Mouse (Mus musculus) neural tube, embryonic 13.5 days (tissue): ENCODE results near the gene Elof1. TPM values are rescaled to one million over a fixed set of nuclear protein-coding genes. Genes with fewer than 3 reads are reported as not detected.
"Not testable (repeated sequence)": the region's sequence is repeated elsewhere in the genome, so short reads cannot be mapped to it uniquely, and the experiment has no call there.

Experiments used
- ATAC-seq: fragments of 200-750 bp; cut with Nextera tagmentation; 2 replicates; pipeline ENCODE4 v1.8.0; 2017; ENCODE audit warnings: low read depth, mild to moderate bottlenecking, moderate TSS enrichment, moderate library complexity
- H3K27ac ChIP-seq: fragments of 300-500 bp; sonication (generic); replicated peaks from 2 replicates; pipeline ENCODE4 v1.5.1; 2015; ENCODE audit warnings: moderate library complexity, mild to moderate bottlenecking, inconsistent platforms
- H3K27me3 ChIP-seq: fragments of 300-500 bp; sonication (generic); 2 replicates; pipeline ENCODE4 v1.6.1; 2015; ENCODE audit warnings: mild to moderate bottlenecking, inconsistent platforms
- H3K36me3 ChIP-seq: fragments of 300-500 bp; sonication (generic); 2 replicates; pipeline ENCODE4 v1.6.1; 2015; ENCODE audit warnings: mild to moderate bottlenecking, inconsistent platforms
- H3K4me1 ChIP-seq: fragments of 300-500 bp; sonication (generic); replicated peaks from 2 replicates; pipeline ENCODE4 v1.6.1; 2015; ENCODE audit warnings: inconsistent platforms
- H3K4me2 ChIP-seq: fragments of 300-500 bp; sonication (generic); 2 replicates; pipeline ENCODE4 v1.6.1; 2015; ENCODE audit warnings: inconsistent platforms, mild to moderate bottlenecking, moderate library complexity
- H3K4me3 ChIP-seq: fragments of 300-500 bp; sonication (generic); 2 replicates; pipeline ENCODE4 v1.5.1; 2015; ENCODE audit warnings: mild to moderate bottlenecking, inconsistent platforms
- H3K9ac ChIP-seq: fragments of 300-500 bp; sonication (generic); 2 replicates; pipeline ENCODE4 v1.6.1; 2015; ENCODE audit warnings: moderate library complexity, mild to moderate bottlenecking, inconsistent platforms
- H3K9me3 ChIP-seq: fragments of 300-500 bp; sonication (generic); 2 replicates; pipeline ENCODE4 v1.6.1; 2016; ENCODE audit warnings: inconsistent platforms
- WGBS: fragments of 180-500 bp; shearing (Covaris S2); methylation state at CpG from one replicate; pipeline ENCODE4 v1.1.7; 2015; 5-methylcytosine and 5-hydroxymethylcytosine counted together
- polyA plus RNA-seq: library from polyadenylated mRNA; unstranded; fragments of >200 nt; fragmentation: Nextera tagmentation; extraction: Ambion mirVana; gene quantifications from 2 replicates; pipeline ENCODE4 v1.2.1, GENCODE M21; 2015

The Elof1 gene
- polyA plus RNA-seq, 1 experiment from 2014 or later: 172 TPM

GRCm38 (mm10) chr9:22150946-22151345 is 34.0 kb upstream of the Elof1 start:
- H3K36me3 ChIP-seq: no peaks in the 10 kb centered on the region
- 75% methylated on average over 2 of the region's 2 CpGs for WGBS
- ATAC-seq: no peak
- H3K9ac ChIP-seq: no peak overlapping the region
- peaks cover 4% of the 10 kb centered on the region; the same call in 1 of the 2 replicates for H3K4me1 ChIP-seq
- H3K4me2 ChIP-seq: no peak overlapping the region
- H3K27ac ChIP-seq: no peak overlapping the region
- no peak overlapping the region for H3K4me3 ChIP-seq
- no peaks in the 10 kb centered on the region for H3K27me3 ChIP-seq
- no peaks in the 10 kb centered on the region for H3K9me3 ChIP-seq

- H3K4me2 ChIP-seq, H3K27ac ChIP-seq, ATAC-seq, H3K36me3 ChIP-seq, H3K9me3 ChIP-seq, H3K4me3 ChIP-seq, H3K4me1 ChIP-seq, H3K9ac ChIP-seq, H3K27me3 ChIP-seq: not testable (repeated sequence)
- 87% methylated on average over 7 of the region's 7 CpGs for WGBS
These were observed 33.3 kb upstream of the Elof1 start for GRCm38 (mm10) chr9:22150249-22150693.

- Histone ChIP-seq H3K4me1 (no peaks in the 10 kb centered on the region), H3K36me3 (no peaks in the 10 kb centered on the region), H3K27ac (no peak overlapping the region), H3K4me2 (no peak overlapping the region), H3K4me3 (no peak overlapping the region), H3K9ac (no peak overlapping the region), H3K9me3 (no peaks in the 10 kb centered on the region), H3K27me3 (no peaks in the 10 kb centered on the region)
- WGBS: 78% methylated on average over 20 of the region's 20 CpGs
- ATAC-seq: no peak
These were observed 32.7 kb upstream of the Elof1 start for GRCm38 (mm10) chr9:22149426-22150248.

GRCm38 (mm10) chr9:22144304-22144965 is 27.5 kb upstream of the Elof1 start:
- Histone ChIP-seq H3K9ac (no peak overlapping the region), H3K27me3 (no peaks in the 10 kb centered on the region), H3K9me3 (no peaks in the 10 kb centered on the region), H3K27ac (no peak overlapping the region), H3K36me3 (no peaks in the 10 kb centered on the region), H3K4me2 (no peak overlapping the region), H3K4me1 (no peaks in the 10 kb centered on the region), H3K4me3 (no peak overlapping the region)
- ATAC-seq: no peak
- WGBS: 88% methylated on average over 8 of the region's 8 CpGs

GRCm38 (mm10) chr9:22143108-22144037 is 26.4 kb upstream of the Elof1 start:
- Histone ChIP-seq H3K27me3 (no peaks in the 10 kb centered on the region), H3K4me1 (no peaks in the 10 kb centered on the region), H3K4me3 (no peak overlapping the region), H3K27ac (no peak overlapping the region), H3K9ac (no peak overlapping the region), H3K9me3 (no peaks in the 10 kb centered on the region), H3K36me3 (no peaks in the 10 kb centered on the region), H3K4me2 (no peak overlapping the region)
- peak; percentile 79 for ATAC-seq
- 55% methylated on average over 17 of the region's 17 CpGs for WGBS

GRCm38 (mm10) chr9:22139746-22140145 is 22.8 kb upstream of the Elof1 start:
- peaks cover 3% of the 10 kb centered on the region; the same call in 1 of the 2 replicates for H3K27me3 ChIP-seq
- no peak overlapping the region for H3K4me3 ChIP-seq
- no peak overlapping the region for H3K9ac ChIP-seq
- H3K27ac ChIP-seq: no peak overlapping the region
- H3K4me2 ChIP-seq: no peak overlapping the region
- WGBS: 91% methylated on average over 5 of the region's 5 CpGs
- H3K4me1 ChIP-seq: peaks cover 10% of the 10 kb centered on the region; the same call in 1 of the 2 replicates
- no peak for ATAC-seq
- H3K9me3 ChIP-seq: no peaks in the 10 kb centered on the region
- H3K36me3 ChIP-seq: no peaks in the 10 kb centered on the region

- H3K27ac ChIP-seq: no peak overlapping the region
- 28% methylated on average over 2 of the region's 2 CpGs for WGBS
- no peak overlapping the region for H3K4me2 ChIP-seq
- no peak for ATAC-seq
- peaks cover 3% of the 10 kb centered on the region; the same call in 1 of the 2 replicates for H3K27me3 ChIP-seq
- no peak overlapping the region for H3K9ac ChIP-seq
- H3K4me3 ChIP-seq: no peak overlapping the region
- no peaks in the 10 kb centered on the region for H3K9me3 ChIP-seq
- H3K4me1 ChIP-seq: peaks cover 10% of the 10 kb centered on the region; the same call in 1 of the 2 replicates
- no peaks in the 10 kb centered on the region for H3K36me3 ChIP-seq
These were observed 21.5 kb upstream of the Elof1 start for GRCm38 (mm10) chr9:22138480-22138879.

GRCm38 (mm10) chr9:22136765-22137547 is 20.0 kb upstream of the Elof1 start:
- Histone ChIP-seq H3K9ac (no peak overlapping the region), H3K36me3 (no peaks in the 10 kb centered on the region), H3K4me3 (no peak overlapping the region), H3K27me3 (peaks cover 12% of the 10 kb centered on the region), H3K27ac (no peak overlapping the region), H3K4me1 (peaks cover 10% of the 10 kb centered on the region; the same call in 1 of the 2 replicates), H3K9me3 (no peaks in the 10 kb centered on the region), H3K4me2 (no peak overlapping the region)
- WGBS: 6% methylated on average over 23 of the region's 23 CpGs
- no peak for ATAC-seq

- H3K9ac ChIP-seq: no peak within 1 kb of the TSS
- no peak for ATAC-seq
- H3K9me3 ChIP-seq: no peaks in the 10 kb centered on the region
- no peak within 1 kb of the TSS for H3K27ac ChIP-seq
- peaks cover 18% of the 10 kb centered on the region; the same call in 1 of the 2 replicates for H3K4me1 ChIP-seq
- WGBS: 71% methylated on average over 7 of the region's 7 CpGs
- H3K4me2 ChIP-seq: no peak within 1 kb of the TSS
- H3K36me3 ChIP-seq: no peaks in the 10 kb centered on the region
- peaks cover 24% of the 10 kb centered on the region for H3K27me3 ChIP-seq
- H3K4me3 ChIP-seq: no peak within 1 kb of the TSS
These were observed 18.8 kb upstream of the Elof1 start, which contains the start of gene Acp5 for GRCm38 (mm10) chr9:22135644-22136390. Gene Acp5, minus strand, starts transcription at chr9:22135711.

- H3K9me3 ChIP-seq: no peaks in the 10 kb centered on the region
- peaks cover 30% of the 10 kb centered on the region for H3K27me3 ChIP-seq
- no peak for ATAC-seq
- no peak overlapping the region for H3K27ac ChIP-seq
- H3K36me3 ChIP-seq: no peaks in the 10 kb centered on the region
- no peak overlapping the region for H3K4me3 ChIP-seq
- H3K4me2 ChIP-seq: no peak overlapping the region
- peaks cover 18% of the 10 kb centered on the region; the same call in 1 of the 2 replicates for H3K4me1 ChIP-seq
- WGBS: 65% methylated on average over 9 of the region's 9 CpGs
- H3K9ac ChIP-seq: no peak overlapping the region
These were observed 18.1 kb upstream of the Elof1 start for GRCm38 (mm10) chr9:22134988-22135643.
